Mouse (Mus musculus) lung, adult 2 months (tissue): Measurements from ENCODE around the gene Rbms3. TPM values are rescaled to one million over a fixed set of nuclear protein-coding genes. Genes with fewer than 3 reads are reported as not detected.
A peak's percentile ranks its signal among the peaks of the same experiment; 100 is the strongest.

Experiments
- DNase-seq: peaks from one replicate; pipeline ENCODE4 v3.0.0; 2022
- H3K4me1 ChIP-seq: fragments of 200-500 bp; 2 replicates; pipeline ENCODE4 v1.6.1; 2011; ENCODE audit warnings: low read length; ENCODE audit not compliant: control insufficient read depth, insufficient read depth
- H3K4me3 ChIP-seq: fragments of 200-500 bp; replicated peaks from 2 replicates; pipeline ENCODE3; 2011; ENCODE audit warnings: low read depth, mild to moderate bottlenecking, control low read depth, low read length; ENCODE audit errors: extremely low read depth
- CTCF ChIP-seq: fragments of 200-500 bp; IDR thresholded peaks from 2 replicates; pipeline ENCODE4 v1.5.1; 2011; ENCODE audit warnings: mild to moderate bottlenecking, low read length, control low read depth; ENCODE audit not compliant: insufficient read depth
- POLR2A ChIP-seq: fragments of 200-500 bp; IDR thresholded peaks from 2 replicates; pipeline ENCODE4 v1.6.1; 2011; ENCODE audit warnings: low read depth, mild to moderate bottlenecking, control low read depth, low read length, borderline replicate concordance; ENCODE audit errors: extremely low read depth
- WGBS: fragments of 180-500 bp; shearing (Covaris S2); methylation state at CpG from one replicate; pipeline ENCODE4 v1.1.7; 2018; 5-methylcytosine and 5-hydroxymethylcytosine counted together
- polyA plus RNA-seq: library from polyadenylated mRNA; depleted of rRNA; stranded (reverse); fragments of >200 nt; gene quantifications from 2 replicates; pipeline ENCODE4 v1.2.3, GENCODE M21; 2012

Rbms3 gene
- polyA plus RNA-seq, 1 experiment, result 35.8 TPM

DNA sequence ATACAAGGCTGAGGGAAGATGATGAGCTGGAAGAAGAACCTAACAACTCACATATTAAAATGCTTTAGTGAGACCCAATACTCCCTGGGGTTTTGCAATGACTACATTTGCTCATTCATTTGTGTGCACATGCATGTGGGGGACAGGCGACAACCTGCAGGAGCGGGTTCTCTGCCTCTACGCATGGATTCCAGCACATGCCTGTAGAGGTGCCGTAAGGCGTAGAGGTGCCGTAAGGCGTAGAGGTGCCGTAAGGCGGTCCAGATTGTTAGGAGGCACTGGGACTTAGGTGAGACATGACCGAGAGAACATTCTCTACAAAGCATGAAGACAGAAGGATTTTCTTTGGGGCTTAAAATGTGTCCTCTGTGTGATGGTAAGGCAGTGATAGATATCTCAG, 1033.7 kb downstream of the Rbms3 start:
- H3K4me1 ChIP-seq, result no peaks in the 10 kb centered on the region
- no peak for DNase-seq
- TF ChIP-seq CTCF (no peak), POLR2A (no peak)
- WGBS, result 96% methylated on average over 10 of the region's 10 CpGs
- no peak overlapping the region for H3K4me3 ChIP-seq

DNA sequence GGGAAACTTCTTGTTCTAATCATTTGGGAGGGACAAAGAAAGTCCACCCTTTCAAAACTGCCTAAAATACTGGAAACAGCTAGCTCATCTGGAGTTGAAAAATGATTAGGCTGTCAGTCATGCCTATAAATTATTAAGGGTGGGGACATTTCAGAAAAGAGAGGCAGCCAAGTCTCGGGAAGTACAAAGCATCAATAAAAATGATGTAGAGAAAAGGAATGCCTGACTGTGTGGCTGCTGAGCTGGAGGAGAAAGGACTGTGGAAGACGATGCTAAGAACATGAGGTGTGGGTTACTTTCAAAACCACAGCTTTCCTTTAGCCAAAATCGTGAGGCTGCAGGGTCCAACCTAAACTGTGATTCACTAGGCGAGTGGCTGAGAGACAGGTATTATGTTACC, 1037.2 kb downstream of the Rbms3 start:
- no peak overlapping the region for H3K4me3 ChIP-seq
- H3K4me1 ChIP-seq, result no peaks in the 10 kb centered on the region
- TF ChIP-seq POLR2A (no peak), CTCF (no peak)
- 83% methylated on average over 4 of the region's 4 CpGs for WGBS
- no peak for DNase-seq

DNA sequence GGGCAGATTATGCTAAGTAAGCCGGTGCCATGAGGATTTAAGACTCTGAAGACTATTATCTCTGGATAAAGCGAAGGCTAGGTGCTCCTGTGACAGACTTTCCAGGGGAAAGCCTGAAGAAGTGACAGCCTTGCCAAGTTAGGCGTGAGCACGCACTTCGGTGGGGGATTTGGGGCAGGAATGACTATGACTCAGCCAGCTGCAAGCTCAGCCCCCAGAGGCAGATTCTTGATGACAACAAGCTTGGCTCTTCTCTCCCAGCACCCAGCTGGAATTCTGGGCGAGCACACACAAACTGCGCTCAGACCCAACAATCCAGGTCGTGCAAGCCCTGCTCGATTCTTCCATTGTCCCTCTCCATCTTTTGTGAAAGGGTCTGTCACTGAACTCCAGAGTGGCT, 1038.6 kb downstream of the Rbms3 start:
- no peaks in the 10 kb centered on the region for H3K4me1 ChIP-seq
- no peak for DNase-seq
- TF ChIP-seq CTCF (no peak), POLR2A (no peak)
- WGBS, result 70% methylated on average over 9 of the region's 9 CpGs
- no peak overlapping the region for H3K4me3 ChIP-seq

DNA sequence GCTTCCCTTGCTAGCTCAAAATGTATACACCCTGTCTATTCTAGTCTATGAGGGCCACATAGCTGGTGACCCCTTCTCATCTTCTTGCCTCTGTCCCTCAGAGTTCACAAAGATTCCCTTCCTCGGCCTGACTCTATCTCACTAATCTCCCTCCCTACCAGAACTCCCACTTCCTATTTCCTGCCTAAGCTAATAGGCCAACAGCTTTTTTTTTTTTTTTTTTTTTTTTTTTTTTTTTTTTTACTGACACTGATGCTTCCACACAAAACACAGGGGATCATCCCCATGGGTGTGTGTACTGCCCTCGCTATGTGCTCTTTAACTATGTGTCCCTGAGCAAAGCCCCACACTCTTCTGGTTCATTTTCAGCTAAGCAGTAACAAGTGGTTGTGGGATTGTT, 1060.0 kb downstream of the Rbms3 start:
- no peak for DNase-seq
- WGBS, result 60% methylated on average over 2 of the region's 2 CpGs
- TF ChIP-seq POLR2A (no peak), CTCF (no peak)
- H3K4me3 ChIP-seq, result no peak overlapping the region
- H3K4me1 ChIP-seq, result no peaks in the 10 kb centered on the region; the same call in 1 of the 2 replicates

DNA sequence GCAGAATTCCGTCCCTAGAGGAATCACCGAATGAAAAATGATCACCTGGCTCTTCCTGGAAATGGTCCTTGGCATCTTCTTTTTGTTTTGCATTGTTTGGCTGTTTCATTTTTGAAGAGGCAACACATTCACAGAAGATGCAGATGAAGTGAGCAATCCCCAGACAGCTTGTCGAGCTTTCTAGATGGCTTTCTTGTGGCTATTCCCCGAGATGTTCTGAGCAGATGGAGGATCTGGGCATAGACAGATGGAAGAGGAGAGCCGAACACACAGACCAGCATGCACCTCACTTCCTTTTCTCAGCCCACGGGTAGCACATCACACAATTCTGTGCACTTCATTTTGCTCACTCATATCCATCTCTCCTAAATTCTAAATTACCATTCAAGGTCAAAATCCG, 1063.0 kb downstream of the Rbms3 start:
- no peak for DNase-seq
- Histone ChIP-seq H3K4me1 (no peaks in the 10 kb centered on the region; the same call in 1 of the 2 replicates), H3K4me3 (no peak overlapping the region)
- TF ChIP-seq POLR2A, result no peak
- TF ChIP-seq CTCF, result no peak
- WGBS, result 88% methylated on average over 7 of the region's 7 CpGs

DNA sequence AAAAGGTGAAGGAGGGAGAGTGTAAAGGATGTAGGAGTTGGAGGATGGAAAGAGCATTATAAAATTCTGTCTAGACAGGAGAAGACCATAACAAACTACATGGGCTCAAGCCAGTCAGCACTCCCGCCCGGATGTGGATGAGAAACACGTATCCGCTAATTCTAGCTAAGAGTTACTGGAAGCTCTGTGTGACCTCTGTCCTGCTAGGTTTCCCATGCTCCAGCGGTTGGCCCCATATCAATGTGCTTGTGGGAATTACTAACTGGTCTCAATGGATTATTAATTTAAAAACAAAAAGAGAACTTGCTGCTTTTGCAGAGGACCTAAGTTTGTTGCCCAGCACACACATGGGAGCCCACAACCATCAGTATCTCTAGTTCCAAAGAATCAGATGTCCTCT, 1071.9 kb downstream of the Rbms3 start:
- WGBS, result 85% methylated on average over 5 of the region's 5 CpGs
- no peaks in the 10 kb centered on the region; the same call in 1 of the 2 replicates for H3K4me1 ChIP-seq
- DNase-seq, result no peak
- TF ChIP-seq POLR2A (no peak), CTCF (no peak)
- no peak overlapping the region for H3K4me3 ChIP-seq

DNA sequence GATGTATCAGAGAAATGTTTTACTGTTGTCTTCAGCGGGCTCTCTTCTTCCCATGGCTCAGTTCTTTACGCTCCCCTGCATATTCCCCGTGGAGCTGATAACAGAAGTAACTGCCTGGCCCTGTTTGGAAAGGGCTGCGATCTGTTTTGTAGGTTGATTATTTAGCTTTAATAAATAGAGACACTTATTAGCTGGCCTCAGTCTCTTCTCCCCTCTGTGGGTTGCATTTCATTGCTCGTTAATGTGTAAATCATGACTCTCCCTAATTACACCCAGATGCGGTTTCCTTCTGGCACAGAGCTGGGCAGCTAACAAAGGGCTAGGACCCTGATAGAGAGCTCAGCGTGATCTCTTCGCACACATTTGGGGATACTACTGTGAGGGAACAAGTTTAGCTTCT, 1073.1 kb downstream of the Rbms3 start:
- Histone ChIP-seq H3K4me1 (no peaks in the 10 kb centered on the region; the same call in 1 of the 2 replicates), H3K4me3 (no peak overlapping the region)
- no peak for DNase-seq
- TF ChIP-seq POLR2A (no peak), CTCF (no peak)
- WGBS, result 56% methylated on average over 8 of the region's 8 CpGs

DNA sequence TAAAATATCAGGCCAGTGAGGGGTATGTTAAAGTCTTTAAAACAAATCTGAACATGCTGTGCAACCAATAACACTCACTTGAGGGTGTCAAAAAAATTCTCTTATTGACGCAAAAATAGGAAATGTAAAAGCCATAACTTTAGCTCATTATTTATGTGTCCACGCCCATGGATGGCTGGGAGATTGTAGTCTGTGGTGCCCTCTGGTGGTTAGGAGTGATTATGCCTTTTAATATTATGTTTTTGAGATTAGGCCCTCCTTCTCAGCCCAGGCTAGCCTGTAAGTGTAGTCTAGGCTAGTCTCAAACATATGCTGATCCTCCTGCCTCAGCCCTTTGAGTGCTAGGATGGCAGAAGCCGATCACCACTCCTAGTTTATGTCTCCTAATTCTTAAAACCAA, 1076.5 kb downstream of the Rbms3 start:
- TF ChIP-seq CTCF, result peak; percentile 41; the same call in 1 of the 2 replicates
- TF ChIP-seq POLR2A, result no peak
- H3K4me3 ChIP-seq, result no peak overlapping the region
- WGBS, result 73% methylated on average over 3 of the region's 3 CpGs
- no peak for DNase-seq
- H3K4me1 ChIP-seq, result no peaks in the 10 kb centered on the region

DNA sequence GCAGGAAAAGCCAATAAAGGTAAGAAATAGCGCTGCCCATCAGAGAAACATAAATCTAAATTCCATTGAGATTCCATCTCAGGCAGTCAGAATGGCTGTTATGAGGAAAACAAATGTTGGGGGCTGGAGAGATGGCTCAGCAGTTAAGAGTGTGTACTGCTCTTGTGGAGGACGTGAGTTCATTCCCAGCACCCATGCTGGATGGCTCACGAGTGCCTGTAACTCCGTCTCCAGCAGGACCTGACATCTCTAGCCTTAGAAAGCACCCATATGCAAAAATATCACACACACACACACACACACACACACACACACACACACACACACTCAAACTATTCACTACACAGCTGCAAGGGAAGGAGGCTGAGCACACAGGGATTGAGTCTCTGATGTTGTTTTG, 1083.6 kb downstream of the Rbms3 start:
- 88% methylated on average over 4 of the region's 4 CpGs for WGBS
- TF ChIP-seq CTCF (no peak), POLR2A (no peak)
- Histone ChIP-seq H3K4me1 (peaks cover 4% of the 10 kb centered on the region; the same call in 1 of the 2 replicates), H3K4me3 (no peak overlapping the region)
- no peak for DNase-seq

DNA sequence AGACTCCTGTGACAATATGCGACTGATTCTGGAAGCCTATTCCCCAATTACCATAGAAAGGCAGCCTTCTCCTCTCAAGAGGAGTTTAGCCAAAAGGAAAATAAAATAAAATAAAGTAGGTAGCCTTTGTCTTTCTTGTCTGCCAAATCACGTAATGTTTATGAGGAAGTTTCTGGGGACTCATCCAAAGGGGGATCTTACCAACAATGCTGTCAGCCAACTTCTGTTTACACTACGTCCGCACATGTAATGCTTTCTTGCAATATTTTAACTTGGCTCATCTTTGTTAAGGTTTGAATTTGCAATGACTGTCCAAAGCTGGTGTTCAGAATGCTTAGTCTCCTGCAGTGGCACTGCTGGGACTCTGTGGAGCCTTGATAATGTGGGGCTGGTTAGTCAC, 1086.9 kb downstream of the Rbms3 start:
- peaks cover 4% of the 10 kb centered on the region; the same call in 1 of the 2 replicates for H3K4me1 ChIP-seq
- 43% methylated on average over 4 of the region's 4 CpGs for WGBS
- DNase-seq, result no peak
- no peak overlapping the region for H3K4me3 ChIP-seq
- TF ChIP-seq POLR2A (no peak), CTCF (no peak)

DNA sequence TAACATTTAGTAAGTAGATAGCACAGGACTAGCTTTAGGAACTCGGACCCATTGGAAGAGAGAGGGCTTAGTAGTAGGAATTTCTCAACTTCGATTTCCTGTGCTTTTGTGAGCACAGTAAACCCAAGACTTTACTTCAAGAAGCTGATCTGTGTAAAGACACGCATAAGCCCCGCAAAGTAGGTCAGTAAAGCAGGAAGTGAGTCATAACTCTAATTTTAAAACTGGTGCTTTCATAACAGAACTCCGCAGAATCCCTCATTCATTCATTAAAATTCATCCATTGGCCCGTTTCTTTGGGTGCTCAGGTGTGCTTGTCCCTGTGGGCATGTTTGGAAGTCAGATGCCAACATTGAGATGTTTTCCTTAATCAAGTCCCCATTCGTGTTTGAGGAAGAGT, 1087.7 kb downstream of the Rbms3 start:
- no peak for DNase-seq
- 39% methylated on average over 7 of the region's 7 CpGs for WGBS
- no peak overlapping the region for H3K4me3 ChIP-seq

More for the DNA sequence above, 1087.7 kb downstream of the Rbms3 start:
- H3K4me1 ChIP-seq, result peaks cover 4% of the 10 kb centered on the region; the same call in 1 of the 2 replicates
- TF ChIP-seq CTCF (no peak), POLR2A (no peak)
